Mouse (Mus musculus): ENCODE results near the gene Tlr7.
"Not testable (repeated sequence)": the region's sequence is repeated elsewhere in the genome, so short reads cannot be mapped to it uniquely, and the experiment has no call there.

Tlr7 gene

DNA sequence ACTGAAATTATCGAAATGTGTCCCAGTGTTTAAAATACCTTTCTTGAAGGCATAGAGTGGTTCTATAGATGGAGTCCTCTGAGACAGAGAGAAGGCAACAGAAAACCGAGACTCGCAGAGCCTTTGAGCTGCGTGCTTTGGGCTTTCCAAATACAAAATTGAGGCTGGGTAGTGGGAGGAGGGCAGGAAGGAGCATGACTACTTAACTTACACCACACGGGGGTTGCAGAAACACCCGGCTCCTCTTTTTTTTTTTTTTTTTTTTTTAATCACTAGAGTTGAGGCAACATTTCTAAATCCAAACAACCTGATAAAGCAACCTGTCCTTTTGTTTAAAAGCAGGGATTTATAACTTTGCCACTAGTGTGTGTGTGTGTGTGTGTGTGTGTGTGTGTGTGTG is at the start of gene Tlr7:
Tlr7 (minus strand) TSS at position 160 of the 400 bp plus-strand sequence.
- DNase-seq (ENCODE audit: low spot score): no peak

DNA sequence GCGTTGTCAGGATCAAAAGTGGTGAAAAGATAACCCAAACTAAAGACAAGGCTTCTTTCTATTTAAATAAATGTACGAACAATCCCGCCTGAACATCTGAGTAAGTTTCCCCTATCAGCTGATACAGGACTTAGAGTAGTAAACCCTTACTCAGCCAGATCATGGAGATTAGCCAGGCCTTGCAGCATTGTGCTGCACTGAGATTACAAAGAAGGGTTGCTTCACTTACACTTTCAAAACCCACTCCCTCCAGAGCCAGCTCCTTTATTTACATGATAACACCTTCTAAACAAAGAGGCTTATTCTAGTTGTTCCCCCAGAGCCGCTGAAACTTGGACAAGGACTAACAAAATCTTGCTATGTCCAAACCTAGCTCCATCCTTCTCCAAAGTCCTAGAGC is 49.7 kb upstream of the Tlr7 start:
- no peak for DNase-seq (ENCODE audit: low spot score)

DNA sequence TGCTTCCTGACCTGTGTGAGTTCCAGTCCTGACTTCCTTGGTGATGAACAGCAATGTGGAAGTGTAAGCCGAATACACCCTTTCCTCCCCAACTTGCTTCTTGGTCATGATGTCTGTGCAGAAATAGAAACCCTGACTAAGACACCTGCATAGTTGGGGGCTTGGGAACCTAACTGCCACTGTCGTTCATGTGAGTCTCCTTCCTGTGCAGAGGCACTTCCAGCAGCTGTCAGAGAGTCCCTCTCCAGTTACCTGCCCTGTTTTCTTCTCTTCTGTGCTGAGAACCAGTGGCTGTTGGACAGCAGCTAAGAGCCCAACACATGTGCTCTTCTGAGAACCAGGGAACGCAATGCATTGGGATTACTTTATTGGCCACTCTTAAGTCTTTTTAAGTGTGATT is 30.9 kb upstream of the Tlr7 start:
- not testable (repeated sequence) for DNase-seq (ENCODE audit: low spot score)

DNA sequence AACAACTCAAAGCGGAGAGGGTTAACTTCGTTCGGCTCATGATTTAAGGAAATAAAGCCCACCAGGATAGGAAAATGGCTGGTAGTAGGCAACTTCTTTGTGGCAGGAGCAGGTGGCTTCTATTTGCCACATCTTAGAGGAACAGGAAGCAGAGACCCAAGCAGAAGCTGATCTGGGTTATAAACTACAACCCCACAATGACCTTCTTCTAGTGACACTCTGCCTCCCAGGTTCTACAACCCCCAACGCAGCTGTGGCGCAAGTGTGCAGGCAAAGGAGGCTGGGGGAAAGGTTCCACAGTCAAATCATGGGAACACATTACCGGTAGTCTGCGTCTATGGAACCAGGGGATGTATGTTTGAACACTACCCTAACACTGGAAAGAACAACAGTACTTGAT is 29.3 kb upstream of the Tlr7 start:
- no peak for DNase-seq (ENCODE audit: low spot score)

DNA sequence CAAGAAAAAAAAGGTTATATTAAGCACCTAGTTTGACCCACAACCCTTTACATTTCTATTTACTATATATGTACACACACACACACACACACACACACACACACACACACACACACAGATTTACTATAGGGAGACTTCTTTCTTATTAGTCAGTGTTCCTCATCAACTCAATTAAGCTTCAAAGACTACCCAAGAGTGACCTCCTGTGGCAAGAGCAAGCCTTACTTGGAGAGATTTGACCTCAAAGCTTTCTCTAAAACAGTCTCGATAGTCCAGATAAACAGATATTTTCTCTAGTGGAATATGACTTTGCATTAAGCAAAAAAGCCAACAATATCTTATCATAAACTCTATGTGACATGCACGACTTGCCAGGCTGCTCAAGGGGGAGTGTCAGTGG is 27.1 kb upstream of the Tlr7 start:
- DNase-seq (ENCODE audit: low spot score): peak; percentile 3

DNA sequence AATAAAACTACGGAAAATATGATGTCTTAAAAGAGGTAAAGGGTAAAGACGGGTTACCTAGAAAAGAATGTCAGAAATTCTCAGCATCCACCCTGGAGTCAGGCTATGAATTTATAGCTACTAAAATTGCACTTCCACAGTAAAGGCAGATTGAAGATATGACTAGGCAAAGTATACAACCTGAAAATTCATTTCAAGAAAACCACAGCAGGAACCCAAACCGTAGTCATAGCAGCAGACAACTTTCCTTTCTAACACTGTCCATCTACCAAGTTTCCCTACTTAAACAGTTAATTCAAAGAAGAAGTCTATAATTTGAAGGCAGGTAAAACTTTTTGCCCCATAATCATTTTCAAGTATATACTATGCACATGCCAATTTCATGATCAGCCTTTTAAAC is 25.6 kb upstream of the Tlr7 start:
- DNase-seq (ENCODE audit: low spot score): no peak

DNA sequence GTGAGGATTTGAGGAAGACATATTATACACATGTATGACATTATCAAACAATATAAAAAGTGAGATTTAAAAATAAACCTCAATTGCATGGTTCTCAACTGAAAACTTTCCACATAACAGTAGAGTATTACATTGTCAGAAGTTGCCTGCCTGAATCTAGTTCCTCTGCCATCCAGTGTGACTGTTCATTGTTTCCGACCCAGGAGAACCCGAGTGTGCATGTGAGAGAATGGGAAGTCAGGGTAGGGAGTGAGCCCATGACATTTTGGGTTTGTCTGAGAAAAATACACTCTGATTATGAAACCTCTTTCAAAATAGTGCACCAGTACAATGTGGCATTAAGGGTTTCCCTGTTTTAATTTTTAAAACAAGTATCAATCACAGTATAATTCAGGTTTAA is 23.3 kb upstream of the Tlr7 start:
- DNase-seq (ENCODE audit: low spot score): no peak

DNA sequence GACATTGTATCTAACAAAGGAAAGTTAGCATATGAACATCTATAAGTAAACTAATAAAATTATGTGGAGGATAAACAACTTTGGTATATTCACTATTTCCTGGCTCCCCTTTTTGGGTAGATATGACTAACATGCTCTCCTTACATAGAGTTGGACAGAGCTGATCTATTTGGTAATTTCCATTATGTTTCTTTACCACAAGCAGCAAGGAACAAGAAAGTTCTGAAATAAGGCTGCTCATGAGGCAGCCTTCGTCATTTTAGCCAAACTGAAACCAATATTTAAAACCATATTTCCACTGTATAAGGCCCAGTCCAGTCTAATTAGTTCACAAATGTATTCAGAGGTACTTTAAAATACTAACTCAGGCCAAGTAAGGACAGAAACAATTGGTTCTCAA is 16.1 kb upstream of the Tlr7 start:
- DNase-seq (ENCODE audit: low spot score): no peak

DNA sequence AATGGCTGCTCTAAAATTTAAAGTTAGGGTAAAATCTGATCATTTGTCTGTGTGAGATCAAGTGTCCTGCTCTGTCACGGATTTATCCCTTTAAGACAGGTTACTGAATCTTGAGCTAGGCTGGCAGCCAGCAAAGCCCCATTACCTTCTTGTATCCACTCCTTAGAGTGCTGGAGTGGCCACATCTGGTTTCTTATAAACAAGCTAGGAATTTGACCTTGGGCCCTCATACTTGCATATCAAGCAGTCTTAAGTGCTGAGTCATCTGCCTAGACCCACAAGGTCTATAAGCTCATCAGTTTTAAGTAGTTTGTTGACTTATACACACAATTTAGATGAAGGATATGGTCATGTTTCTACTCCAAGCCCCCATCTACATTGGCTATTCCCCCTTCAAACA is 14.0 kb upstream of the Tlr7 start:
- DNase-seq (ENCODE audit: low spot score): no peak

DNA sequence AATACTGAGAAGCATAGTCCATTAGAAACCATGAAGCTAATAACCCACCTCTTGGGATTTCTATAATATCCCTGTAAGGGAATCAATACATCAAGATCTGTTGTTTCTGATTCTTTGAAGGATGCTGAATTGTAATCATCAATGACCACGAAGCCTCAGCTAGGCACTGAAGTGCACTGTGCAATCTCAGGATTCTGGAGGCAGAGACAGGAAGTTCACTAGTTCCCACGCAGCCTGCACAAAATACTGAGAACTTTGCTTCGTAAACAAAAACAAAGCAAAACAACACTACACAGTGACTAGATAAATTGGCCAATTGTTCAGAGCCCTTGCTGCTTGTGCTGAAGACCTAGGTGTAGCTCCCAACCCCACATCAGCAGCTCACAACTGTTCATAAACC is 11.5 kb upstream of the Tlr7 start:
- DNase-seq (ENCODE audit: low spot score): no peak

DNA sequence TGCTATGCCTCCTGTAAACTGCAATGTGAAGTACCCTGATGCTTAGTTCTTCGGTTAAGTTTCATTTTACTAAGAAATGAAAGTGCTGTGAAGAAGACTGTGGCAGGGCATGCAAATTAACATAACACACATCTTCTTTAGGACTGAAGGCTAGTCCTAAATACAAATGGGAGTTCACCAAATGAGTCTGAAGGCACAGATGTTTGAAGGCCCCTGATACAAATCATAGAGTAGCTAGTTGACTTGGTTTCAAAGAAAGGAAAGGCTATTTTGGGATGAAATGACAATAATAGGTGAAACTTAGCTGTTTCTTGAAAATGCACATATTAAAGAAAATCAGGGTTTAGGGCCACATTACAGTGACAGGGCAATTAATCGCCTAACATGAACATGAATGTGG is 9.8 kb upstream of the Tlr7 start:
- no peak for DNase-seq (ENCODE audit: low spot score)

DNA sequence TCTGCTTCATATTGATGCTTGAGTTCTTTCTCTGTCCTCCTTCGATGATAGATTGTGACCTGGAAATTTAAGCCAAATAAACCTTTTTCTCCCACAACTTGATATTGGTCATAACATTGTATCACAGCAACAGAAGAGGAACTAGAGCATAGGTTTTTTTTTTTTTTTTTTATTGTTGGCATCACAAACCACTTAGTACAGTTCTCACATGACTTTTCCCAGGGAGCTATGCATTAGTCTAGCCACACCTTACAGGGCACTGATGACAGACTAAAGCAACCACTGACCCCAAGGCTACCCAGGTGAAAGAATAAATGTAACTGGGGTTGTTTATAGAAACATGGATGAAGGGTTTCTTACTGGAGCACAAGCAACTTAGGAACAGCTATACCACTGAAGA is 7.6 kb upstream of the Tlr7 start:
- DNase-seq (ENCODE audit: low spot score): no peak

DNA sequence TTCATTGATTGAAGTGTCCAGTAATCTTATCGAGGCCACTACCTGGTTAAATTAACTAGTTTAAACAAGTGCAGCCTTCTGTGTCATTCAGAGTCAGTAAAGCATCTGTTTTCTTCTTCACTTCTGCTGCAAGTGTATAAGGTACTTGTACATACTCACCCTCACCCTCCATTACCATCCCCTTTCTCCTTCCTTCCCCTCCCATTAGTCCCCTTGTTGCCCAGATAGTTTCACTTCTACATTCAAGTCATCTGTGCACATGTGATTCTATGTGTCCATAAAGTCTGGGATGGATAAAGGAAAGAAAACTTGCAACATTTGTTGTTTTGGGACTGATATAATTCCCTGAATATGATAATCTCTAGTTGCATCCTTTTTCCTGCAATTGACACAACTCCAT is 4.2 kb upstream of the Tlr7 start:
- DNase-seq (ENCODE audit: low spot score): no peak

DNA sequence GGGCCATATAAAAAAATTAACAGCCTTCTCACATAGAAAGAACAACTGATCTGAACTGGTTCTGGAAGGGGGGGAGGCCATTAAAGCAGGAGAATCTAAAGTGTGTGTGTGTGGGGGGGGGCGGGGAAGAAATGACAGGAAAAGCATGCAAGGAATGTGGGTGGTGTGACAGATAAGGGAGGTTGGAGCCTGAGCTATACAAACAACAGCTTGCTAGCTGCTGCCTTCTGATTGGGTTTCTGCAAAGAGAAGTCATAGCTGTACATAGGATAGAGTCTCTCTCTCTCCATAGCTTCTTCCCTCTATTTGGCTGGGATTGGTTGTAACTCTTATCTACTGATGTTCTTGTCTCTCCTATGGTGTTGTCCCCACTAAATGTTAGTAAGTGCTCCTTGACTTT is 2.2 kb upstream of the Tlr7 start:
- no peak for DNase-seq (ENCODE audit: low spot score)

DNA sequence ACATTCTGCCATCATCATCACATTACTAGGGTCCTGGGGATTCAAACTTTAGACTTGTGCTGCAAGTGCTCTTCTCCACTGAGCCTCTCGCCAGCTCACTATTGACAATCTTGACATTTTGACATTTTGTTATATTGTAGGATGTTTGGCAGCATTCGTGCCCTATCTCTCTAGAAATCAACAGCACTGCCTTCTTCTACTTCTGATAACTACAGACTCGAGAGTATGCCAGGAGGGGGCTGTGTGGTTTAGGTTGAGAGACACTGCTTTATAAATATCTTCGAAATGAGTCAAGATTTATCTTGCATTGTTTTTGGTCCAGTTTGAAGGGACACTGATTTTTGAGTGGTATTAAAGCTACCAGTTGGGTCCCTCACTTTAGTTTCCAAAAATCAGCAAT is 635 bp upstream of the Tlr7 start:
- DNase-seq (ENCODE audit: low spot score): no peak

DNA sequence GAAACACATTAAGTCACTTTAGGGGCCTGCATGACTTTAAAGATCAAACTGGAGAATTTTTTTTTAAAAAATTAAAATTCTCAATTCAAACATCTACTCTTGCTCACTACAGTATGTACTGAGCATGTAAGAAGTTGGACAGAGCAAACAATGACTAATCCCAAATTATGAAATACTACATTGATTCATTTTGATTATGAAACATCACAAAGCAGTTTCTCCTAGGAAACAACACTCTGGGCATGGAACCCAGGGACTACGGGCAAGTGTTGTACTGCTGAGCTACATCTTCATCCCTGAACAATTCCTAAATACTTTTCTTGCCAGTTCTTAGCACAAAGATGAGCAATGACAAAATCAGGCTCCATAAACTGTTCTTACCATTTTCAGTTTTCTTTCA is 738 bp downstream of the Tlr7 start:
- peak; percentile 2 for DNase-seq (ENCODE audit: low spot score)

DNA sequence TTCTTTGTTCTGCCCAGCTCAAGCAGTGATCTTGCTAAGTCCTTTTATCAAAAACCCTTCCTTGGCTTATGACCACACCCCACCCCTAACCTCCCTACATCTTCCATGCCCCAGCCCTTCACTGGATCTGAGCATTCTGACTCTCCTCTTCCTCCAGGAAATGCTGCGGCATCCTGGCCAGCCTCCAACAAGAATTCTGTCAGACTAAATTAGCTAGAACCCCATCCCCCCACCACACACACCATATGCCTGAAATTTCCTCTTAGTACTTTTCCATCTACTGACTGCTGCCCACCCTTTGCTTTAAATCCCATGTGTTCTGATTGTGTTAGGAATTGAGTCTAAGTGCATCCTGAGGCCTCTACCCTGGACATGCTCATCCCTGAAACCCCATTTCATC is 1.3 kb downstream of the Tlr7 start:
- no peak for DNase-seq (ENCODE audit: low spot score)

DNA sequence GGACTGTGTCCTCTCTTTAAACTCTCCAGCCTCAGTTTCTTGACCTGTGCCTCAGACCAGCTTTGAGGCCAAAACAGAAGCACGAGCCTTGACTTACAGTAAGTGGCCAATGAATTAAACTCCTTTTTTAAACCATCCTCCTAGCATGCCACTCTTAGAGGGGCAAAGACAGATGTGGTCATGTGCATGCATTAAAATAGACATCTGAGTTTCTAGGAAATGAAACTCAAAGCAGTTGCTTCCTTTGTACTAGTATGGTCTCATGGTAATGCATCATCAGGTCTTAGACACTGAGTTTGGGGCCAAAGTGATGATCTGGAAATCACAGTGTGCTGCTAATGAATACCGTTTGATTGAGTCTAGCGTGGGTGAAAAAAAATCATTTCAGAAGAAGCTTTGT is 1.8 kb downstream of the Tlr7 start:
- no peak for DNase-seq (ENCODE audit: low spot score)

DNA sequence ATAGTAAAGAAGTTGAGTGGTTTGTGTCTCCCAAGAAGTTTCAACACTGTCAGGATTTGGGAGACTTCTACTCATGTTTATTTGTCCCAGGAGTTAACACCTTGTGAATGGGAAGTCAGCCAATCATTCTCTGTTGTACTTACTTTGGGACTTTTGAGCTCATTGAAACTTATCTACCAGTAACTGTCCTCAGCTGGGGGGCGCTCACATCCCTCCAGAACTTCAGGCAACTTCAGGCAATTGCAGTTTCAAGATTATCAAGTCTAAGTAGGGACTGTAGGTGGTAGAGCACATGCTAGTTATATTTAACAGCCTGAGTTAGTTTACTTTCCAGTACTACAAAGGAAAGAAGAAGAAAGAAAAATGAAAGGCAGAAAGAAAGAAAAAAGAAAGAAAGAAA is 6.6 kb downstream of the Tlr7 start:
- no peak for DNase-seq (ENCODE audit: low spot score)

DNA sequence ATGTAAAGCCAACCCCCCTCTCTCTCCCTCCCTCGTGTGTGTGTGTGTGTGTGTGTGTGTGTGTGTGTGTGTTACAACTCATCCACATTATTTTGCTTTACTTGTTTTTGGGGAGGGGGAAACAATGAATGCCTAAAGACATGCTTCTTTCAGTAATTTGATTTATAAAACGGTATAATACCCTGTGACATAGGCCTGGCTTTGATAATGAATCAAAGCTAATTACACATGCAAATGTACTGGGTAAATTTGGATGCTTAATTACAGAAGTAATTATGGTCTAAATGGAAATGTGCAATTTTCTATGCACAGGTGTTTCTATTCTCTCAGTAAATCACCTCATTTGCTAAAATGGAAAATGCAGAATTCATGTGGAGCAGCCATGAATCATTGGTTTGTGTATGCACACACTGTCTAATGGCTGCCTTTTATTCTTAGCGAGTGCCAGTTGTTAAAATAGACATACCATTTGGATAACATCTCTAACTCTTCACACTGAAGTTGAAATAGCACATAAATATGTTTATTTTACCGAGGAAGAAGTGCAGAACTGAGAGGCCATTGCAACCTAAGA is 9.0 kb downstream of the Tlr7 start:
- no peak for DNase-seq (ENCODE audit: low spot score)

DNA sequence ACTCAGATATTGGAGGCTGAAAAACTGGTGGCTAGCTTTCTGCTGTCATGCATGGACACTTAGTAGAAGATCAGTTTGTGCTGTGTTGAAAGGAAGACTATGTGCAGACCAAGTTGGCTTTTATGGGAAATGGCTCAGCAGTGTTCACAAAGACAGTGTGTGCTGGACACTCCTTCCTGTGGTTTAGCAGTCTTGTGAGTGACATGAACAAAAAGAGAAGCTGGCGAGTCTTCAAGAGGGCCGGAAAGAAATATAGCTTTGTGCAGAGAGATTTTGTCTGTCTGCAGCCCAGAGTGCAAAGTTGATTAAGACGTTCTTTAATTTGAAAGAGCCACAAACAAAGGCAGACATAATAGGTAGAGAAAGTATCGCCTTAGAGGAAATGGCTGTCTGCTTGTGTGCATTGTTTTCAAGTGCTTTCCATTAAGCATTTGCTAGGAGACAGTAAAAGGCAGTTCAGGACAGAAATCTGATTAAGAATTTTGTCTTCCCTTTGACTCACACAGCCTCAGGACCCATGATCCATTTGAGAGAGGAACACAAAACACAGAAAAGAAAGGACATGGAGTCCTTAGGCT is 11.4 kb downstream of the Tlr7 start:
- DNase-seq (ENCODE audit: low spot score): no peak

DNA sequence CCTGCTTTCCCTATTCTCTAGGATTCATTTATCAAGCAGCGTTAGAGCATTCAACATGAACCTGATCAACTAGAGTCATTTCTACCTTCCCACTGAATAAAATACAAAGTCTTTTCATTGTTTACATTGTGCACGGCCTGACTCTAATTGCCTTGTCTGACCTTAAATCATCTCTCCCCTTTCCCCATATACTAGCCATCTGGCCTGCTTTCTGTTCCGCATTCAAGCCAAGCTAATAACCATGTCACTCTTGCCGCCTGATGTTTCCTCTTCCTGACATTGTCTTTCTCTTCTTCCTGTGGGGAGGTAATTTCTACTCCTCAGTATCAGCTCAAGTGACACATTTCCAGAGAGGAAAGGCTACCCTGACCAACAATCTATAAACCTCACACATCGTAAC is 14.6 kb downstream of the Tlr7 start:
- DNase-seq (ENCODE audit: low spot score): no peak

DNA sequence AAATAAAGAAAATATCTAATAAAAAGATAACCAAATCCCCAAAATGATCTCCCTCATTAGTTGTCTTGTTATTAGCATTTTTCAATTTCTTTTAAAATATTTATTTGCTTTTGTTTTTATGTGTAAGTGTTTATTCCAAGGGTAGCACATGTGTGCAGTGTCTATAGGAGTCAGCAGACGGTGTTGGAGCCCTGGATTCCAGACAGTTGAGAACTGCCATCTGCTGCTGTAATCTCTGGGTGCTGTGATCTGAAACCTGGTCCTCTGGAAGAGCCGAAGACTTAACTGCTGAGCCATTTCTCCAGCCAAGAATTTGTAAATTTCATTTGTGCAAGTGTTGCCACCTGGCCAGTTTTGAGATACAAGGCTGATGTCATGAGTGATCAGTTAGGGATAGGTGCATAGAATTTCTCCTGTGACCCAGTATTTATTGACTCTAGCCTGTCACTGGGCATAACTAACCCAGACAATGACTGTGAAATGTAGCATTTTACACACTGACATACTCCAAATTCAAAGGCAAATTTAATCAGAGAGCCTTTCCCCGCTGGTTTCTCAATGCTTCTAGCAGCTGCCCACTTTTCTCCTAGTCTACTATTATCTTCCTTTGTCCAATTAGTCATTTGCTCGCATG is 15.1 kb downstream of the Tlr7 start:
- no peak for DNase-seq (ENCODE audit: low spot score)

DNA sequence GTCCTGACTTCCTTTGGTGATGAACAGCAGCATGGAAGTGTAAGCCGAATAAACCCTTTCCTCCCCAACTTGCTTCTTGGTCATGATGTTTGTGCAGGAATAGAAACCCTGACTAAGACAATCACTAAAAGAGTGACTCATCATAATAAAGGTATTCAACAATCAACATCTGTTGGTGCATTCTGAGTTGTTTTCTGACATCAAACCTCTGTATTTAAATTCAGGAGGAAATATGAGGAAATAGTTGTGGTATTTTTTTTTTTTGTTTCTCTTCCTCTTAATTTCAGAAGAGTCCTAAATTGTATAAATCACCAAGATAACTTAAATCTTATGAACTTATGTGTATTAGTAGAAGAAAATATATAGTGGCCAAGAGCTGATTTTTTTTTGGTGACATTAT is 28.3 kb downstream of the Tlr7 start:
- not testable (repeated sequence) for DNase-seq (ENCODE audit: low spot score)
